Mouse (Mus musculus): ENCODE results near the gene Arih2. TPM values are rescaled to one million over a fixed set of nuclear protein-coding genes. Genes with fewer than 3 reads are reported as not detected.

Arih2 gene
- 41.6 and 44.9 TPM in 2 replicates for polyA plus RNA-seq (2014; fragmentation: Nextera tagmentation; extraction: Ambion mirVana)

DNA sequence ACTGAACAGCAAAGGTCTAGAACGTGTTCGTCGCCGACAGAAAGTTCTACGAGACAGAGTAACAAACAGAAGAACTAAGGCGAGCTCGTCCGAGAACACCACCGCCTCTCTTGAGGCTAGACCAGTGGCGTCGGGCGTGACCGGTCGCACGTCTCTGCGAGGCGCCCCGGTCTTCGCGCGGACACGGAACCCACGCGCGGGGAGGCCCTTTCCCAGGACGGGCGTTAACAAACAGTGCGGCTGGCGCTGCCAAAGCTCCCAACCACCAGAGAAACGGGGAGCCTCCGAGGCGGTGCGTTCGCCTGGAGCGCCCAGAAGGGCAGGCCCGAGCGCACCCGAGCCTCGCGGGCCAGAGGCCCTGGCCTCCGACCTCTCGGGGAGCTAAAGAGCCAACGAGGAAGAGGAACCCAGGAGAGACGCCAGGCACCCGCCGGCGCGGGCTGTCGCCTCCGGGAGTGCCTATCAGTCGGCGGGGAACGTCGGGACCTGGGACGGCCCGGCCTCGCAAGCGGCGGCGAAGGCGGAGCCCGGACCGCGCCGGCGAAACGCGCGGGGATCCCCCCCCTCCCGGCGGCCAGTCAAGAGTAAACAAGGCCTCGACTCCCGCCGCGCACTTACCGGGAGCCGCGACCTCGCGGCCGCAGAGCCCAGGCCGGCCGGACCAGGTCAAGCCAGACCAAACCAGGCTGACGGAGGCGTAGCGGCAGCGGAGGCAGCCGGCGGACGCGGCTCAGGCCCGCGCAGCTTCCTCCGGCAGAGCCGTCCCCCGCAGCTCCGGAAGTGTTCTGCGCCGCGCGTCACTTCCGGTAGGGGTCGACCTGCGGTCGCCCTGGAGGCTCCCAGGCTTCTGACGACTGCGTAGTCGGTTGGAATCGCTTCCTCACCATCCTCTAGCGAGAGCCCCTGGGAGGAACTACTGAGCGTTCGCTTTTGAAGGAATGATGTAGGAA, at the start of gene Arih2:
TSS of gene Arih2 (minus strand) at position 776 of the 950 bp plus-strand sequence.
- WGBS, result under 1% methylated on average over 96 of the region's 112 CpGs
- peak within 1 kb of the TSS; percentile 89 for H3K4me2 ChIP-seq
- H3K9ac ChIP-seq, result peak within 1 kb of the TSS; percentile 89
- H3K9me3 ChIP-seq (ENCODE audit: low read depth, low read length), result no peaks in the 10 kb centered on the region
- TF ChIP-seq CTCF (IDR thresholded peaks at IDR 0.05; ENCODE audit: low read depth), result no peak
- H3K4me1 ChIP-seq (ENCODE audit: insufficient read depth), result peaks cover 6% of the 10 kb centered on the region; the same call in 1 of the 2 replicates
- H3K4me3 ChIP-seq (ENCODE audit: low read depth, low read length), result peak within 1 kb of the TSS; percentile 99
- H3K36me3 ChIP-seq (ENCODE audit: insufficient read depth), result 0 out of 2 replicates have a peak, but pooled peaks cover 5% of the 10 kb centered on the region
- peak; percentile 98 for ATAC-seq (ENCODE audit: insufficient read depth)
- peak within 1 kb of the TSS; percentile 94 for H3K27ac ChIP-seq (ENCODE audit: low read depth)
- no peaks in the 10 kb centered on the region for H3K27me3 ChIP-seq (ENCODE audit: insufficient read depth, low read length)
- peak; percentile 97 for DNase-seq

DNA sequence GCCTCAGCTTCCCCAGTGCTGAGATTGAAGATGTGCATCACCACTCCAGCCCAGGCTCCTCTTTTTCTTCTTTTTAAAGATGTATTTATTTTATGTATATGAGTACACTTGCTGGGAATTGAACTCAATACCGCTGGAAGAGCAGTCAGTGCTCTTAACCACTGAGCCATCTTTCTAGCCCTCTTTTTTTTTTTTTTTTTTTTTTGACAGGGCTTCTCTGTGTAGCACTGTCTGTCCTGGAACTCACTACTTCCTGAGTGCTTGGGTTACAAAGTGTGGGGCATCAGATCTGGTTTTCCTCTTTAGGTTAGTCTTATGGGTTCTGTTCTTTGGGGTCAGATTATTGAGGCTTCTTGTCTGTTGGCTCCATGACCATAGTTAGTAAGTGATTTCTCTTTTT, 45.3 kb upstream of the Arih2 start:
- no peak overlapping the region for H3K4me3 ChIP-seq (ENCODE audit: low read depth, low read length)
- no peaks in the 10 kb centered on the region; the same call in 1 of the 2 replicates for H3K4me1 ChIP-seq (ENCODE audit: insufficient read depth)
- peak overlapping the region; percentile 92; the same call in 1 of the 2 replicates for H3K4me2 ChIP-seq
- DNase-seq, result no peak
- TF ChIP-seq CTCF (IDR thresholded peaks at IDR 0.05; ENCODE audit: low read depth), result no peak
- no peaks in the 10 kb centered on the region for H3K9me3 ChIP-seq (ENCODE audit: low read depth, low read length)
- H3K9ac ChIP-seq, result no peak overlapping the region
- H3K27ac ChIP-seq (ENCODE audit: low read depth), result no peak overlapping the region
- WGBS, result 79% methylated on average over 1 of the region's 1 CpGs
- H3K27me3 ChIP-seq (ENCODE audit: insufficient read depth, low read length), result no peaks in the 10 kb centered on the region
- 0 out of 2 replicates have a peak, but pooled peaks cover 5% of the 10 kb centered on the region for H3K36me3 ChIP-seq (ENCODE audit: insufficient read depth)
- no peak for ATAC-seq (ENCODE audit: insufficient read depth)

DNA sequence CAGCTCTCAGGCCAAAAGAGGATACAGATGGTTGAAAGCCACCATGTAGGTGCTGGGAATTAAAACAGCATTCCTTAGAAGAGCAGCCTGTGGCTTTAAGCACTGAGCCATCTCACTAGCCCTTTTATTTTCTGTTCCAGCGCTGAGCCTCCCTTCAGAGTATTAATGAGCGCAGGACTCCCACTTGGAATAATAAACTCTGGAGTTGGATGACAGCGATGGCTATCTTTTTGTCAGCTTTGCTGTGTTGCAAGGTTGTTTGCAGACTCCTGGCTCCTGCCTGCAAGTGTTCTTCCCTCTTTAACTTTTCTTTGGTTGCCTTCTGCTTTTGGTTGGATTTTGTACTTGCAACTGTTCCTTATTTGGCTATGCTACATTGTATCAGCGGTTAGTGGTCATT, 44.8 kb upstream of the Arih2 start:
- TF ChIP-seq CTCF (IDR thresholded peaks at IDR 0.05; ENCODE audit: low read depth), result no peak
- no peak for DNase-seq
- H3K4me2 ChIP-seq, result peak overlapping the region; percentile 92

DNA sequence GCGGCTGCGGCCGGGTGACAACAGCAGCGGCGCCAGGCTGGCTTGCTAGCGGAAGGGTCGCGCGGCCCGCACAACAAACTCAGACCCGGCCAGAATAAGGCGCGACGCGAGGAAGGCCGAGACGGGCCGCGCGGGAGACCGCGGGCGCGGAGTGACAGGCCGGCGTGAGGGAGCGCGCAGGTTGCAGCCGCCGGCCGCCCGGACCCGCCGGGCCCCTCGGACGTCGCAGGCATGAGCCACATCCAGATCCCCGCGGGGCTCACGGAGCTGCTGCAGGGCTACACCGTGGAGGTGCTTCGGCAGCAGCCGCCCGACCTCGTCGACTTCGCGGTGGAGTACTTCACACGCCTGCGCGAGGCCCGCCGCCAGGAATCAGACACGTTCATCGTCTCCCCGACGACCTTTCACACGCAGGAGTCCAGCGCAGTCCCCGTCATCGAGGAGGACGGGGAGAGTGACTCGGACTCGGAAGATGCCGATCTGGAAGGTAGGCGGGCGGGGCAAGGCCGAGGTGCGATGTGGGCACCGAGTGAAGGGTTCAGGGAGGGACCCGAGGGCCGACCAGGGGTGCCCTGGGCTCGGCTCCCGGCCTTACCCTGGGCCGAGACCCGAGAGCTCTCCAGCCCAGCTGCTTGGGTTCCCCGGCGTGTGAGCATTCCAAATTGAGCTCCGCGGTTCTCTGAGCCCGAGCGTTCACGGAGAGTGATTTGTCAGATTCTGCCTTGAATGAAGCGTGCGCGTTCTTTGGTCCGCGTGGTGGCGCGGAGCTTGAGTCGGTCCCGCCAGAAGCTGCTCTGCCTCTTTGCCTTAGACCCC, 43.2 kb upstream of the Arih2 start:
- TF ChIP-seq CTCF (IDR thresholded peaks at IDR 0.05; ENCODE audit: low read depth), result peak; percentile 27; the same call in 1 of the 2 replicates
- peak overlapping the region; percentile 73 for H3K4me3 ChIP-seq (ENCODE audit: low read depth, low read length)
- peak overlapping the region; percentile 92 for H3K4me2 ChIP-seq
- H3K4me1 ChIP-seq (ENCODE audit: insufficient read depth), result no peaks in the 10 kb centered on the region; the same call in 1 of the 2 replicates
- no peaks in the 10 kb centered on the region for H3K9me3 ChIP-seq (ENCODE audit: low read depth, low read length)
- no peaks in the 10 kb centered on the region for H3K27me3 ChIP-seq (ENCODE audit: insufficient read depth, low read length)
- peak; percentile 86 for DNase-seq
- peak overlapping the region; percentile 74 for H3K9ac ChIP-seq
- under 1% methylated on average over 92 of the region's 92 CpGs for WGBS
- H3K27ac ChIP-seq (ENCODE audit: low read depth), result peak overlapping the region; percentile 70
- ATAC-seq (ENCODE audit: insufficient read depth), result peak; percentile 67
- no peaks in the 10 kb centered on the region for H3K36me3 ChIP-seq (ENCODE audit: insufficient read depth)

More for the DNA sequence above, 44.8 kb upstream of the Arih2 start:
- WGBS, result 77% methylated on average over 4 of the region's 4 CpGs
- Histone ChIP-seq H3K9ac (no peak overlapping the region), H3K4me3 (ENCODE audit: low read depth, low read length) (no peak overlapping the region), H3K4me1 (ENCODE audit: insufficient read depth) (no peaks in the 10 kb centered on the region; the same call in 1 of the 2 replicates), H3K9me3 (ENCODE audit: low read depth, low read length) (no peaks in the 10 kb centered on the region), H3K27me3 (ENCODE audit: insufficient read depth, low read length) (no peaks in the 10 kb centered on the region), H3K27ac (ENCODE audit: low read depth) (no peak overlapping the region), H3K36me3 (ENCODE audit: insufficient read depth) (no peaks in the 10 kb centered on the region)
- ATAC-seq (ENCODE audit: insufficient read depth), result no peak

DNA sequence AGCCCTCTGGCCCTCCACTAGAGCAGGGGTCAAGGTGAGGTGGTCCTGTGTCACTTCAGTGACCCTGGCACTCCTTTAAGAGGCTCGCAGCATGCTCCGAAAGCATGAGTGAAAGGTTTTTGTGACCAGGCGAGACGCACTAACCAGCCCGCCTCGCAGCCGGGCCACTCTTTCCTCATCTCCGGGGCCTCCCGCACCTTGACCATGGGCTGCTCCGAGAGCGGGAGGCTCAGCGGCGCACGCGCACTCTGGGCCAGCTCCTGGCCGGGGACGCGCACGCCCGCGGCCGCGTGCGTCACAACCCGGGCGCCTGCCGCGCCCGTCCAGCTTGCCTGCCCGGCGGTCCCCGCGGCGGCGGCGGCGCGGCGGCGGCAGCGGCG, 42.6 kb upstream of the Arih2 start:
- Histone ChIP-seq H3K9ac (peak overlapping the region; percentile 74), H3K27me3 (ENCODE audit: insufficient read depth, low read length) (no peaks in the 10 kb centered on the region), H3K36me3 (ENCODE audit: insufficient read depth) (no peaks in the 10 kb centered on the region), H3K9me3 (ENCODE audit: low read depth, low read length) (no peaks in the 10 kb centered on the region), H3K4me2 (peak overlapping the region; percentile 92), H3K4me3 (ENCODE audit: low read depth, low read length) (peak overlapping the region; percentile 73), H3K27ac (ENCODE audit: low read depth) (peak overlapping the region; percentile 70; the same call in 1 of the 2 replicates), H3K4me1 (ENCODE audit: insufficient read depth) (no peaks in the 10 kb centered on the region; the same call in 1 of the 2 replicates)
- TF ChIP-seq CTCF (IDR thresholded peaks at IDR 0.05; ENCODE audit: low read depth), result no peak
- ATAC-seq (ENCODE audit: insufficient read depth) (peak; percentile 88), DNase-seq (peak; percentile 94)
- under 1% methylated on average over 42 of the region's 42 CpGs for WGBS

DNA sequence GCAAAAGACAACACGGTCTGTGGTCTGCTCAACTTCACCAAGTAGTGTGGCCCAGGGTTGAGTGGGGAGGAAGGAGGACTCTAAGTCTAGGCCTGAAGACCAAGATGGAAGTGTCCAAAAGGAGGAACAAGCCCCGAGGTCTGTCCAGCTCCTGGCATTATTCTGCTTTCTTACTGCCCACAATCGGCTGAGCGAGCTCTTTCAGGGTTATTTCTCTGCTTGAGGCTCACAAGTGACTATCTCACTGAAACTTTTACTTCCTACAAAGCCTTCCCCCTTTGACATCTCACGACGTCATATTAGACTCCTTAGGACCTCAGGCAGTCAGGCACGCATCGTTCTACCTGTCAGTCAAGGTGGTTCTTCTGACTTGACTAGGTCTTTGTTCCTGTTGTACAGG, 42.2 kb upstream of the Arih2 start:
- H3K9ac ChIP-seq, result peak overlapping the region; percentile 74
- H3K27me3 ChIP-seq (ENCODE audit: insufficient read depth, low read length), result no peaks in the 10 kb centered on the region
- H3K27ac ChIP-seq (ENCODE audit: low read depth), result no peak overlapping the region
- DNase-seq, result peak; percentile 20
- H3K4me3 ChIP-seq (ENCODE audit: low read depth, low read length), result peak overlapping the region; percentile 73
- no peaks in the 10 kb centered on the region for H3K36me3 ChIP-seq (ENCODE audit: insufficient read depth)
- 63% methylated on average over 8 of the region's 8 CpGs for WGBS
- no peaks in the 10 kb centered on the region; the same call in 1 of the 2 replicates for H3K4me1 ChIP-seq (ENCODE audit: insufficient read depth)
- ATAC-seq (ENCODE audit: insufficient read depth), result no peak
- TF ChIP-seq CTCF (IDR thresholded peaks at IDR 0.05; ENCODE audit: low read depth), result no peak
- peak overlapping the region; percentile 92 for H3K4me2 ChIP-seq
- no peaks in the 10 kb centered on the region for H3K9me3 ChIP-seq (ENCODE audit: low read depth, low read length)
